In genomic region chr9:47728852-47729251, GRCm38 (mm10) we compare ENCODE assay signal across 17 mouse cellular contexts.
A peak's percentile ranks its signal among the peaks of the same experiment; 100 is the strongest.
DNase-seq lines count a peak whose midpoint lies in the region; ATAC-seq lines count a peak whose summit lies in the region.
"Had no signal": no experiment of that assay in that cellular context is flagged by ENCODE, and none has a peak within 500 bp of the region (broad histone marks: within the 10 kb centered on the region; RNA-seq: fewer than 3 reads in every experiment).

No protein-coding gene starts in this region.

- ATAC-seq in forebrain, embryonic 16.5 days: no peak
- ATAC-seq in forebrain, embryonic 11.5 days (replicated peaks; ENCODE audit: low FRiP score): no peak
- ATAC-seq in hindbrain, embryonic 16.5 days: no peak

- H3K27me3 ChIP-seq in forebrain, embryonic 16.5 days (replicated peaks; ENCODE audit: control insufficient read depth, insufficient read depth, low read length): no peaks in the 10 kb centered on the region
- H3K27me3 ChIP-seq in forebrain, embryonic 11.5 days (ENCODE audit: control insufficient read depth, insufficient read depth, low read length): no peaks in the 10 kb centered on the region
- no peaks in the 10 kb centered on the region for H3K27me3 ChIP-seq in hindbrain, embryonic 16.5 days (replicated peaks; ENCODE audit: control insufficient read depth, insufficient read depth, low read length)

- no peak overlapping the region for H3K4me3 ChIP-seq in forebrain, embryonic 16.5 days (replicated peaks; ENCODE audit: low read length)
- H3K4me3 ChIP-seq in forebrain, embryonic 11.5 days (ENCODE audit: low read depth, low read length): no peak overlapping the region
- no peak overlapping the region for H3K4me3 ChIP-seq in hindbrain, embryonic 16.5 days (ENCODE audit: low read length)
- H3K4me3 ChIP-seq: erythroblast, embryonic 14.5 days; gastrocnemius, adult 2 months; heart, embryonic 10.5 days had no signal

- H3K9me3 ChIP-seq in forebrain, embryonic 16.5 days (ENCODE audit: control insufficient read depth, low read length): no peaks in the 10 kb centered on the region
- H3K9me3 ChIP-seq in forebrain, embryonic 11.5 days (ENCODE audit: control insufficient read depth, low read length): no peaks in the 10 kb centered on the region
- H3K9me3 ChIP-seq in hindbrain, embryonic 16.5 days (ENCODE audit: control insufficient read depth, low read length): no peaks in the 10 kb centered on the region
- H3K9me3 ChIP-seq: heart, embryonic 10.5 days had no signal

- H3K9ac ChIP-seq in forebrain, embryonic 16.5 days (replicated peaks; ENCODE audit: low read depth, low read length): no peak overlapping the region
- H3K9ac ChIP-seq in forebrain, embryonic 11.5 days (ENCODE audit: low read length): no peak overlapping the region
- no peak overlapping the region for H3K9ac ChIP-seq in hindbrain, embryonic 16.5 days (ENCODE audit: low read depth, low read length)
- H3K9ac ChIP-seq: liver, embryonic 14.5 days had no signal

- no peak overlapping the region for H3K4me2 ChIP-seq in forebrain, embryonic 16.5 days (ENCODE audit: low read length)
- H3K4me2 ChIP-seq in forebrain, embryonic 11.5 days (ENCODE audit: low read depth, low read length, severe bottlenecking): no peak overlapping the region
- H3K4me2 ChIP-seq in hindbrain, embryonic 16.5 days (ENCODE audit: low read length): no peak overlapping the region

- H3K27ac ChIP-seq in forebrain, embryonic 16.5 days (ENCODE audit: low read length): peak overlapping the region; percentile 5; the same call in 1 of the 2 replicates
- H3K27ac ChIP-seq in forebrain, embryonic 11.5 days (ENCODE audit: low read depth, low read length): no peak overlapping the region
- peak overlapping the region; percentile 8; the same call in 1 of the 2 replicates for H3K27ac ChIP-seq in hindbrain, embryonic 16.5 days (ENCODE audit: low read depth, low read length)
- H3K27ac ChIP-seq: gastrocnemius, adult 2 months; heart, embryonic 10.5 days; liver, embryonic 14.5 days had no signal

- no peak for DNase-seq in forebrain, embryonic 11.5 days (ENCODE audit: low spot score)
- DNase-seq in left cerebral cortex, adult 9 months (ENCODE audit: low spot score in 2 of 2): peak; percentile 52 to 61
- DNase-seq in left cerebral cortex, postnatal 10 days (ENCODE audit: extremely low spot score in 1 of 2, low spot score in 2 of 2): no peak
- DNase-seq in right cerebral cortex, postnatal 14 days: peak; percentile 36
- DNase-seq in gastrocnemius, postnatal 4 days (ENCODE audit: low spot score in 2 of 2): no peak
- no peak for DNase-seq in urinary bladder, postnatal 10 days (ENCODE audit: low spot score)
- DNase-seq: cerebellum, postnatal 10 days; gastrocnemius, adult 2 months; kidney, adult 11 months; kidney, postnatal 25 days; lung, postnatal 10 days; thymus, postnatal 14 days had no signal

- intact Hi-C loops in left cerebral cortex, postnatal 10 days (cut with DNase I): no loop called here

- H3K4me1 ChIP-seq in forebrain, embryonic 16.5 days (replicated peaks; ENCODE audit: control insufficient read depth, insufficient read depth, low read length): peaks cover 11% of the 10 kb centered on the region; the same call in 1 of the 2 replicates
- no peaks in the 10 kb centered on the region for H3K4me1 ChIP-seq in forebrain, embryonic 11.5 days (replicated peaks; ENCODE audit: control insufficient read depth, insufficient read depth, low read length)
- peaks cover 16% of the 10 kb centered on the region for H3K4me1 ChIP-seq in hindbrain, embryonic 16.5 days (ENCODE audit: control insufficient read depth, insufficient read depth, low read depth, low read length)

- H3K36me3 ChIP-seq in forebrain, embryonic 16.5 days (ENCODE audit: control insufficient read depth, insufficient read depth): no peaks in the 10 kb centered on the region
- H3K36me3 ChIP-seq in forebrain, embryonic 11.5 days (ENCODE audit: control insufficient read depth, insufficient read depth, low read length): no peaks in the 10 kb centered on the region
- H3K36me3 ChIP-seq in hindbrain, embryonic 16.5 days (ENCODE audit: control insufficient read depth, insufficient read depth, low read length): no peaks in the 10 kb centered on the region
- H3K36me3 ChIP-seq: heart, embryonic 10.5 days had no signal

- 44% methylated on average over 5 of the region's 5 CpGs for WGBS in forebrain, embryonic 16.5 days
- 59% methylated on average over 5 of the region's 5 CpGs for WGBS in forebrain, embryonic 11.5 days
- 43% methylated on average over 5 of the region's 5 CpGs for WGBS in hindbrain, embryonic 16.5 days

Comparison
In these comparisons a context has a peak if more than half of its experiments do, and no peak if none do; other contexts are left out.
1. DNase-seq: peak in left cerebral cortex, adult 9 months (2 of 2) and right cerebral cortex, postnatal 14 days (single experiment); none in forebrain, embryonic 11.5 days (single experiment), left cerebral cortex, postnatal 10 days (0 of 2), gastrocnemius, postnatal 4 days (0 of 2) and urinary bladder, postnatal 10 days (single experiment).